Mouse (Mus musculus) splenic B cell, adult 2 months (primary cell): ENCODE results near the gene Sgpp2.

Experiments used
- DNase-seq: peaks from one replicate; pipeline ENCODE4 v3.0.0-alpha.2; 2011; ENCODE audit warnings: low read depth, low spot score
- H3K27me3 ChIP-seq: 2 replicates; pipeline ENCODE4 v1.6.1; 2012; ENCODE audit warnings: mild to moderate bottlenecking, low read length, moderate library complexity, mixed read lengths; ENCODE audit not compliant: control insufficient read depth, poor library complexity, insufficient read depth, severe bottlenecking
- H3K36me3 ChIP-seq: 2 replicates; pipeline ENCODE4 v1.6.1; 2012; ENCODE audit warnings: mild to moderate bottlenecking, low read length, moderate library complexity, mixed read lengths; ENCODE audit not compliant: control insufficient read depth, poor library complexity, insufficient read depth, severe bottlenecking

Gene Sgpp2

DNA sequence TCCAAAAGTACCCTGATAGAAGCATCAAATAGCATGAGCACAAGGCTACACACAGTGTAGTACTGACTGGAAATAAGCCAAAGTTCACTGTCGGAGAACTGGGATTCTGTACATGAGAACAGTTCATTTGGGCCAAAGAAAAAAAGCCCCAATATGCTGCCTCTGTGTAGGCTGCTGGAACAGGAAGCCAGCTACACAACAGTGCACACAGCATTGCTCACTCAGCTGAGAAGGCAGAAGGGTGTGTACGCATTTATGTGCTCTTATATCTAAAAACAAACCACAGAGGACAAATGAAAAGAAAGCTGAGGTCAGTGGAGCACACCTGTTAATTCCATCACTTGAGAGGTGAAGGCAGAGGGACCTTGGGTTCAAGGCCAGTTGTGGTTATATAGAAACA is 125.8 kb downstream of the Sgpp2 start:
- Histone ChIP-seq H3K27me3 (no peaks in the 10 kb centered on the region), H3K36me3 (peaks cover 2% of the 10 kb centered on the region; the same call in 1 of the 2 replicates)
- peak; percentile 76 for DNase-seq

GRCm38 (mm10) chr1:78436445-78436844 is 126.3 kb downstream of the Sgpp2 start:
- H3K36me3 ChIP-seq, result peaks cover 2% of the 10 kb centered on the region; the same call in 1 of the 2 replicates
- H3K27me3 ChIP-seq, result no peaks in the 10 kb centered on the region
- no peak for DNase-seq

- Histone ChIP-seq H3K27me3 (no peaks in the 10 kb centered on the region), H3K36me3 (peaks cover 2% of the 10 kb centered on the region; the same call in 1 of the 2 replicates)
- no peak for DNase-seq
Observed at GRCm38 (mm10) chr1:78437150-78437549, 127.0 kb downstream of the Sgpp2 start.

DNA sequence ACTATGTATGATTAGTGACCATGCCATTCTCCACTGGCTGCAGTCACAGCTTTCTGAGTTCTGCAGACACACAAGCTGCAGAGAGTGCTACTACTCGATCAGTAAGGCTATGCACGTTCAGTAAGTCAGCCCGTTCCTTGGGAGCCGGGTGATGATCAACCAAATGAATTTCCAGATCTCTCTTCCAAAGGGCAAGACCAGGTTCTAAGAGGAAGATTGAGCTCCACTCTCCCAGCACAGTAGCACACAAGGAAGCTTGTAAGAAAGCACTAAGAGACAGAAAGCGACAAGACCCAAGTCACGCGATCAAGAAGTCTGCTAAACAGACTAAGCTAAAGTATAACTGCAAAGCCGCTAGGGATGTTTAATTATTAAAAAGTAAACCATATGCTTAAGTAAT is 130.6 kb downstream of the Sgpp2 start:
- no peaks in the 10 kb centered on the region for H3K27me3 ChIP-seq
- DNase-seq, result no peak
- H3K36me3 ChIP-seq, result peaks cover 6% of the 10 kb centered on the region; the same call in 1 of the 2 replicates

- DNase-seq, result no peak
- Histone ChIP-seq H3K36me3 (peaks cover 6% of the 10 kb centered on the region; the same call in 1 of the 2 replicates), H3K27me3 (no peaks in the 10 kb centered on the region)
Observed at GRCm38 (mm10) chr1:78443056-78443455, 132.9 kb downstream of the Sgpp2 start.

- no peak for DNase-seq
- peaks cover 8% of the 10 kb centered on the region; the same call in 1 of the 2 replicates for H3K36me3 ChIP-seq
- H3K27me3 ChIP-seq, result no peaks in the 10 kb centered on the region
Observed at GRCm38 (mm10) chr1:78446232-78446631, 136.1 kb downstream of the Sgpp2 start.

DNA sequence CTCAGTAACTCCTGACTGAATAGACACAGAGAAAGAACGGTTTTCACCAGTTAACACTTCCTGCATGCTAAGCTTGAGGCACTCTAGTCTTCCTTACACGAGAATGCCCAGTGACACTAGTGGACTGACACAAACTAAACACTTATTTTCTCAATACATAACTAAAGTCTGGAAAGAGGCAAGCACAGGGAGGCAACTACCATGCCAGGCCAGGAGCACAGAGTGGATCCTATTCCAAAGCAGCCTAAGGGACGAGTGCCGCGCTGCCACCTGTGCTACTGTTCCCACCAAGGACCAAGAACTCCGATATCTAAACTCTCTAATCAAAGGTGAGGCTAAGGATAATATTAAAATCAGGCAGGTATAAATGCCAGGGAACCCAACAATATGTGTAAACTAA is 136.6 kb downstream of the Sgpp2 start:
- Histone ChIP-seq H3K27me3 (no peaks in the 10 kb centered on the region), H3K36me3 (peaks cover 8% of the 10 kb centered on the region; the same call in 1 of the 2 replicates)
- no peak for DNase-seq

DNA sequence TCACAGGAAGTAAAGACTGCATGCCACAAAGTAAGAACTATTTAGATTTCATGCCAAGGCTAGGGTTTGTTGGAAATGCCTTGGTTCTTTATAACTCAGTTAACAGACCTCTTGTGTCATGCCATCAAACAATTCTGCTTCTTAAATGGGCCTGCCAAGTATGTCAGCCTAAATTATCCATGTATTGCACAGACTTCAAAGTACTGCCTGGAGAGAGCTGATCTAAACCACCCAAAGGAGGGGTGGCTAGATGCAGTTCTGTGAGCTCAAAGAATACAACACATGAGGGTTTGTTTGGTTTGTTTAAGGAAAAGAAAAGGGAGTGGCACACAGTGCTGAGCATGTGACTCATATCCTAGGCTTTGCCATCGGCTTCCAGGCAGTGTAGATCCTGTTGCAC is 137.9 kb downstream of the Sgpp2 start:
- DNase-seq, result no peak

GRCm38 (mm10) chr1:78451070-78451854 is 141.1 kb downstream of the Sgpp2 start:
- Histone ChIP-seq H3K27me3 (no peaks in the 10 kb centered on the region), H3K36me3 (peaks cover 11% of the 10 kb centered on the region)
- no peak for DNase-seq

More for the DNA sequence above, 137.9 kb downstream of the Sgpp2 start:
- H3K27me3 ChIP-seq, result no peaks in the 10 kb centered on the region
- H3K36me3 ChIP-seq, result peaks cover 6% of the 10 kb centered on the region; the same call in 1 of the 2 replicates

DNA sequence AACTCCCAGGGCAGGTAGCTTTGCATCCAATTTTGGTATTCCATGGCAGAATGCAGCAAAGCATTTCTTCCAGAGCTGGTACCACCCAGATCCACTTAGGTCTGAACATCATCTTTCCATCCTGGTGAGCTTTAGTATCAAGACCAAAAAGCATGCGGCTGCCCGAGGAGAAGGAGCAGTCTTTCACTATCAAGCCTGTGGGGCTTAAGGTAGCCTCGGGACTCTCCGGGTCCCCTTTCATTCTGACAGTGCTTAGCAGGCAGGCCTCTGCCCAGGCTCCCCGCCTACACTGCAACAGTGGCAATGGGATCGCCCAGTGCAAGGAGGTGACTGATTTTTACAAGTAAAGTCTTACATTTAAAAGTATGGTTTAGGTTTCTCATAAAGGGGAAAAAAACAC is 142.4 kb downstream of the Sgpp2 start:
- no peak for DNase-seq
- Histone ChIP-seq H3K27me3 (no peaks in the 10 kb centered on the region), H3K36me3 (peaks cover 11% of the 10 kb centered on the region)

- DNase-seq, result no peak
- Histone ChIP-seq H3K27me3 (no peaks in the 10 kb centered on the region), H3K36me3 (peaks cover 11% of the 10 kb centered on the region; the same call in 1 of the 2 replicates)
Observed at GRCm38 (mm10) chr1:78453886-78454285, 143.7 kb downstream of the Sgpp2 start.

DNA sequence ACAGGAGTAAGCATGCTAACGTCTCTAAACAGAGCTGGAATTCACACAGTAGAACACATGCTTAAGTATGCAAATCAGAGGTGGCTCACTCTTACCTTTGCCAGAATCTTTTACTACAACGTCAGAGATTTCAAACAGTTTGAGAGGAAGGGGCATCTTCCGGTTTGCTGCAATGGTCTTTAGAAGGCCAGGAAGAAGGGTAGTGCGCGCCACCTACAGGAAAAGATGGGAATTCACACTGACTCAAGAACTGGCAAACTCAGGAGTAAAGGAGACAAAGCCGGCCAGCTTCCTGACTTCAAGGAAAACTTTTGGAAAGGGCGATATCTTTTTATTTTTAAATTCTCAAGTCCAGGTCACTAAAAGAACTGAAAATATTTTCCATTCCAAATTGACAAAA is 144.5 kb downstream of the Sgpp2 start:
- DNase-seq, result peak; percentile 60
- Histone ChIP-seq H3K36me3 (peaks cover 11% of the 10 kb centered on the region; the same call in 1 of the 2 replicates), H3K27me3 (no peaks in the 10 kb centered on the region)
